Mouse (Mus musculus): ENCODE measurements around the gene Mmd2.

DNA sequence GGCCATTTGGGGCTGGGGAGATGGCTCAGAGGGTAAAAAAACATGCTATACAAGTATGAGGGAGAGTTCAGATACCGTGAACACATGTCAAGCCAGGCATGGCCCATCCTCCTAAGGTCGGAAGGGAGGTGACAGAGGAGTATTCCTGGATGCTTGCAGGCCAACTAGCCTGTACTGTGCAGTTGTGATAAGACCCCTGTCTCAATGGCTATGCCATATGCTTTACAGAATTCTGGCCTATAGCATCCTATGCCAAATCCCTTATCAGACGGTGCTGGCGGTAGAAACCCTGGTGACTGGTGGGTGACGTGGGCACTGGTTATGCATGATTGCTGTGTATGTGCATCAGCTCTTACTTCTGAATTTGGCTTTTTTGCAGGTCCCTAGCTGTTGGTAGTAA is 29.2 kb upstream of the Mmd2 start:
- TF ChIP-seq CTCF (IDR thresholded peaks at IDR 0.05; ENCODE audit: low read depth, low read length) (no peak), POLR2A (IDR thresholded peaks at IDR 0.05; ENCODE audit: borderline replicate concordance, low read depth, low read length) (no peak)

Measured in bone marrow macrophage, adult 2 months (primary cell).